Mouse (Mus musculus) liver, adult 2 months (tissue): ENCODE measurements around the gene Tpm3. TPM values are rescaled to one million over a fixed set of nuclear protein-coding genes. Genes with fewer than 3 reads are reported as not detected.
"Not testable (repeated sequence)": the region's sequence is repeated elsewhere in the genome, so short reads cannot be mapped to it uniquely, and the experiment has no call there.

ENCODE experiments used
- DNase-seq: peaks from one replicate; pipeline ENCODE4 v3.0.0-alpha.2; 2011; ENCODE audit warnings: low read depth, low spot score; ENCODE audit errors: extremely low read depth
- H3K27ac ChIP-seq: fragments of 200-500 bp; replicated peaks from 2 replicates; pipeline ENCODE4 v1.5.1; 2012; ENCODE audit warnings: low read depth, mild to moderate bottlenecking, control low read depth, inconsistent platforms, low read length; ENCODE audit not compliant: insufficient read depth
- H3K27me3 ChIP-seq: fragments of 200-500 bp; 2 replicates; pipeline ENCODE4 v1.6.1; 2012; ENCODE audit warnings: mild to moderate bottlenecking, moderate library complexity, low read length, inconsistent platforms; ENCODE audit not compliant: control insufficient read depth, insufficient read depth
- H3K36me3 ChIP-seq: fragments of 200-500 bp; 2 replicates; pipeline ENCODE4 v1.6.1; 2012; ENCODE audit warnings: low read length, inconsistent platforms; ENCODE audit not compliant: control insufficient read depth, insufficient read depth
- H3K4me1 ChIP-seq: fragments of 200-500 bp; 2 replicates; pipeline ENCODE4 v1.6.1; 2011; ENCODE audit warnings: low read length; ENCODE audit not compliant: control insufficient read depth, insufficient read depth
- H3K4me3 ChIP-seq: fragments of 200-500 bp; 2 replicates; pipeline ENCODE4 v1.5.1; 2011; ENCODE audit warnings: low read depth, mild to moderate bottlenecking, control low read depth, low read length, moderate library complexity; ENCODE audit not compliant: insufficient read depth
- H3K79me2 ChIP-seq: fragments of 200-500 bp; 2 replicates; pipeline ENCODE4 v1.6.1; 2012; ENCODE audit warnings: inconsistent platforms, mild to moderate bottlenecking, low read length, moderate library complexity; ENCODE audit not compliant: control insufficient read depth, insufficient read depth
- H3K9ac ChIP-seq: fragments of 200-500 bp; 2 replicates; pipeline ENCODE4 v1.6.1; 2012; ENCODE audit warnings: low read depth, mild to moderate bottlenecking, control low read depth, inconsistent platforms, low read length
- CTCF ChIP-seq: fragments of 200-500 bp; IDR thresholded peaks from 2 replicates; pipeline ENCODE4 v1.5.1; 2011; ENCODE audit warnings: low read depth, low read length, control low read depth
- POLR2A ChIP-seq: fragments of 200-500 bp; IDR thresholded peaks from 2 replicates; pipeline ENCODE4 v1.6.1; 2011; ENCODE audit warnings: low read length, control low read depth; ENCODE audit not compliant: insufficient read depth; ENCODE audit errors: extremely low read depth
- WGBS: fragments of 180-500 bp; shearing (Covaris S2); methylation state at CpG from one replicate; pipeline ENCODE4 v1.1.7; 2018; 5-methylcytosine and 5-hydroxymethylcytosine counted together
- polyA plus RNA-seq: library from polyadenylated mRNA; depleted of rRNA; stranded (reverse); fragments of >200 nt; gene quantifications from 2 replicates; pipeline ENCODE4 v1.2.3, GENCODE M21; 2012
- total RNA-seq: library from RNA; depleted of rRNA; stranded (reverse); fragments of >200 nt; gene quantifications from 2 replicates; pipeline ENCODE4 v1.2.3, GENCODE M21; 2014

The Tpm3 gene
- total and polyA plus RNA-seq, 2 experiments = 43.0 to 53.4 TPM

GRCm38 (mm10) chr3:90115526-90115925 is 43.1 kb downstream of the Tpm3 start:
- TF ChIP-seq POLR2A (no peak), CTCF (no peak)
- Histone ChIP-seq H3K79me2 (no peaks in the 10 kb centered on the region), H3K27me3 (no peaks in the 10 kb centered on the region), H3K36me3 (no peaks in the 10 kb centered on the region), H3K4me1 (no peaks in the 10 kb centered on the region), H3K27ac (no peak overlapping the region), H3K9ac (no peak overlapping the region), H3K4me3 (no peak overlapping the region)
- no peak for DNase-seq
- WGBS = 80% methylated on average over 3 of the region's 3 CpGs

DNA sequence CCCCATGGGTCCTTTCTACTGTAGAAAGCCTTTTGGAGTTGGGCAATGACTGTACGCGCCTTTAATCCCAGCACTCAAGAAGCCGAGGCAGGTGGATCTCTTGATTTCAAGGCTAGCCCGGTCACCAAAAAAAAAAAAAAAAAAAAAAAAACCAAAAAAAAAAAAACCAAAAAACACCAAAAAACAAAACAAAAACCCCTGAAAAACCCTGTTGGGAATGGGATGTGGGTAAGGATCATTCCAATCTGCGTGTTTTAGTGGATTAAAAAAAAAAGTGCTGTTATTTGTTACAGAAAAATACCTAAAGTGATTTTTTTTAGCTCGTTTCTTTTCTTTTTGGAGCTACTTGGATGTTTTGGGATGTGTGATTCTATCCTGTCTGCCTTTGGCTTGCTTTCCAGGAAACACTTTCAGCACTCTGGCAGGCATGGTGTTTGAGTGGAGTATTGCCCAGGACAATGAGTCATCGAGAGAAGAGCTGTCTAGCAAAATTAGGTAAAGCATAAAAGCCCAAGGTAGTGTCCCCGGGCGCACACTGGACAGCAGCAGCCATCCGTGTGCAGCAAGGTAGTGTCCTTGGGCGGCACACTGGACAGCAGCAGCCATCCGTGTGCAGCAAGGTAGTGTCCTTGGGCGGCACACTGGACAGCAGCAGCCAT is 45.8 kb downstream of the Tpm3 start:
- TF ChIP-seq POLR2A (no peak), CTCF (no peak)
- H3K4me3 ChIP-seq = no peak overlapping the region
- DNase-seq = peak; percentile 35
- H3K79me2 ChIP-seq = no peaks in the 10 kb centered on the region
- H3K9ac ChIP-seq = no peak overlapping the region
- H3K4me1 ChIP-seq = no peaks in the 10 kb centered on the region
- H3K36me3 ChIP-seq = no peaks in the 10 kb centered on the region
- no peak overlapping the region for H3K27ac ChIP-seq
- WGBS = 62% methylated on average over 13 of the region's 13 CpGs
- no peaks in the 10 kb centered on the region for H3K27me3 ChIP-seq

GRCm38 (mm10) chr3:90122036-90122435 is 49.6 kb downstream of the Tpm3 start:
- H3K36me3 ChIP-seq, H3K27me3 ChIP-seq, H3K79me2 ChIP-seq, H3K9ac ChIP-seq, H3K4me1 ChIP-seq, H3K27ac ChIP-seq, H3K4me3 ChIP-seq, DNase-seq: not testable (repeated sequence)
- WGBS = 60% methylated on average over 5 of the region's 5 CpGs

- no peaks in the 10 kb centered on the region for H3K4me1 ChIP-seq
Measured at GRCm38 (mm10) chr3:90125710-90126109, 53.3 kb downstream of the Tpm3 start.

GRCm38 (mm10) chr3:90127881-90128280 is 55.4 kb downstream of the Tpm3 start:
- Histone ChIP-seq H3K9ac (no peak overlapping the region), H3K79me2 (no peaks in the 10 kb centered on the region), H3K4me1 (no peaks in the 10 kb centered on the region), H3K36me3 (no peaks in the 10 kb centered on the region), H3K27ac (no peak overlapping the region), H3K4me3 (no peak overlapping the region), H3K27me3 (no peaks in the 10 kb centered on the region)
- no peak for TF ChIP-seq POLR2A
- no peak for TF ChIP-seq CTCF
- DNase-seq = no peak
- WGBS = 96% methylated on average over 6 of the region's 6 CpGs

More at GRCm38 (mm10) chr3:90125710-90126109, 53.3 kb downstream of the Tpm3 start:
- no peak overlapping the region for H3K4me3 ChIP-seq
- H3K9ac ChIP-seq = no peak overlapping the region
- H3K27ac ChIP-seq = no peak overlapping the region
- no peak for TF ChIP-seq POLR2A
- TF ChIP-seq CTCF = no peak
- H3K36me3 ChIP-seq = no peaks in the 10 kb centered on the region
- 74% methylated on average over 5 of the region's 5 CpGs for WGBS
- H3K27me3 ChIP-seq = no peaks in the 10 kb centered on the region
- H3K79me2 ChIP-seq = no peaks in the 10 kb centered on the region
- peak; percentile 21 for DNase-seq

DNA sequence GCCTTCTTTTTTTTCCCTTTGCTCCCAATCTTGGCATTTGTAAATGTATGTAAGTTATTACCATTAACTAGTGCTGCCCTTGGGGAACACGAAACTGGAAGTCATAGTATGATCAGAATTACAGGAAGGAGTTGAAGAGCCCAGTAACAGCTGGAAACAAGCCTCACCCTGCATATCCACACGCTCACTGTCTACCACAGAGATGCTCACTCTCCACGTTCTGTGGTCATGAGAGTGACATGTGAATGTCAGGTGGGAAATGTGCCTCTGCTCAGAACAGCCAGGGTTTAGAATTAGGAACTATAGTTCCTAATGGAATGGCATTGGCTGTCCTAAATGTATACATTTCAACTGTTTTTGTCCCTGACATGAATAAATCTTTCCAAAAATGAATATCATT is 60.3 kb downstream of the Tpm3 start:
- Histone ChIP-seq H3K9ac (no peak overlapping the region), H3K79me2 (no peaks in the 10 kb centered on the region), H3K4me3 (no peak overlapping the region), H3K36me3 (no peaks in the 10 kb centered on the region), H3K27me3 (no peaks in the 10 kb centered on the region), H3K27ac (no peak overlapping the region), H3K4me1 (peaks cover 3% of the 10 kb centered on the region; the same call in 1 of the 2 replicates)
- no peak for TF ChIP-seq POLR2A
- TF ChIP-seq CTCF = no peak
- WGBS = 88% methylated on average over 3 of the region's 3 CpGs
- DNase-seq = no peak
